Mouse (Mus musculus) forebrain, postnatal 0 days (tissue): Measurements from ENCODE around the gene Cfap61. TPM values are rescaled to one million over a fixed set of nuclear protein-coding genes. Genes with fewer than 3 reads are reported as not detected.

Experiments
- ATAC-seq: fragments of 200-750 bp; cut with Nextera tagmentation; 2 replicates; pipeline ENCODE4 v1.8.0; 2017; ENCODE audit warnings: mild to moderate bottlenecking, moderate library complexity
- DNase-seq: peaks from one replicate; pipeline ENCODE4 v3.0.0-alpha.2; 2015
- H3K27ac ChIP-seq: fragments of 300-500 bp; sonication (generic); 2 replicates; pipeline ENCODE4 v1.5.1; 2014; ENCODE audit warnings: low read depth, mild to moderate bottlenecking, antibody characterized with exemption, low read length, moderate library complexity, mixed read lengths
- H3K27me3 ChIP-seq: fragments of 300-500 bp; sonication (generic); 2 replicates; pipeline ENCODE4 v1.6.1; 2014; ENCODE audit warnings: mild to moderate bottlenecking, low read length, mixed read lengths; ENCODE audit not compliant: insufficient read depth
- H3K36me3 ChIP-seq: fragments of 300-500 bp; sonication (generic); 2 replicates; pipeline ENCODE4 v1.6.1; 2014; ENCODE audit warnings: mild to moderate bottlenecking, moderate library complexity; ENCODE audit not compliant: insufficient read depth
- H3K4me1 ChIP-seq: fragments of 300-500 bp; sonication (generic); 2 replicates; pipeline ENCODE4 v1.6.1; 2014; ENCODE audit warnings: antibody characterized with exemption; ENCODE audit not compliant: insufficient read depth
- H3K4me2 ChIP-seq: fragments of 300-500 bp; sonication (generic); 2 replicates; pipeline ENCODE4 v1.6.1; 2014; ENCODE audit warnings: low read depth, mild to moderate bottlenecking, moderate library complexity
- H3K4me3 ChIP-seq: fragments of 300-500 bp; sonication (generic); 2 replicates; pipeline ENCODE4 v1.5.1; 2014; ENCODE audit warnings: low read depth, low read length, mixed read lengths
- H3K9ac ChIP-seq: fragments of 300-500 bp; sonication (generic); 2 replicates; pipeline ENCODE4 v1.6.1; 2014; ENCODE audit warnings: mild to moderate bottlenecking
- H3K9me3 ChIP-seq: fragments of 300-500 bp; sonication (generic); 2 replicates; pipeline ENCODE4 v1.6.1; 2016; ENCODE audit warnings: low read length
- CTCF ChIP-seq: sonication (generic); IDR thresholded peaks from 2 replicates; pipeline ENCODE4 v1.5.1; 2016; ENCODE audit warnings: antibody characterized with exemption, control low read depth, low read depth
- WGBS: fragments of 180-500 bp; shearing (Covaris S2); extraction: QIAGEN DNeasy Blood & Tissue Kit; methylation state at CpG from one replicate; pipeline ENCODE4 v1.1.7; 2014; 5-methylcytosine and 5-hydroxymethylcytosine counted together
- polyA plus RNA-seq: library from polyadenylated mRNA; unstranded; fragments of >200 nt; fragmentation: Nextera tagmentation; extraction: Ambion mirVana; gene quantifications from 2 replicates; pipeline ENCODE4 v1.2.1, GENCODE M21; 2015
- total RNA-seq: library from RNA; depleted of rRNA; stranded (reverse); fragments of >200 nt; gene quantifications from 2 replicates; pipeline ENCODE4 v1.2.3, GENCODE M21; 2014

Gene Cfap61
- total and polyA plus RNA-seq, 2 experiments from 2014 or later: 3.9 to 7.4 TPM

GRCm38 (mm10) chr2:145950239-145950638, 15.7 kb downstream of the Cfap61 start:
- no peak overlapping the region for H3K27ac ChIP-seq
- WGBS: 44% methylated on average over 10 of the region's 10 CpGs

GRCm38 (mm10) chr2:145952726-145953125, 18.1 kb downstream of the Cfap61 start:
- DNase-seq (no peak), ATAC-seq (no peak)
- no peak overlapping the region for H3K4me3 ChIP-seq
- no peaks in the 10 kb centered on the region for H3K9me3 ChIP-seq
- no peaks in the 10 kb centered on the region for H3K27me3 ChIP-seq
- no peak overlapping the region for H3K27ac ChIP-seq
- WGBS: 91% methylated on average over 5 of the region's 5 CpGs
- no peaks in the 10 kb centered on the region for H3K36me3 ChIP-seq
- no peak overlapping the region for H3K4me2 ChIP-seq
- TF ChIP-seq CTCF: no peak
- no peaks in the 10 kb centered on the region for H3K4me1 ChIP-seq
- no peak overlapping the region for H3K9ac ChIP-seq

More at GRCm38 (mm10) chr2:145950239-145950638, 15.7 kb downstream of the Cfap61 start:
- no peak for ATAC-seq
- TF ChIP-seq CTCF: no peak
- H3K9me3 ChIP-seq: no peaks in the 10 kb centered on the region
- no peaks in the 10 kb centered on the region for H3K36me3 ChIP-seq
- H3K4me1 ChIP-seq: no peaks in the 10 kb centered on the region
- H3K4me2 ChIP-seq: no peak overlapping the region
- H3K27me3 ChIP-seq: no peaks in the 10 kb centered on the region
- no peak for DNase-seq
- no peak overlapping the region for H3K4me3 ChIP-seq
- no peak overlapping the region for H3K9ac ChIP-seq

- ATAC-seq: no peak
- 19% methylated on average over 10 of the region's 10 CpGs for WGBS
These were observed 21.3 kb downstream of the Cfap61 start for GRCm38 (mm10) chr2:145955844-145956243.

DNA sequence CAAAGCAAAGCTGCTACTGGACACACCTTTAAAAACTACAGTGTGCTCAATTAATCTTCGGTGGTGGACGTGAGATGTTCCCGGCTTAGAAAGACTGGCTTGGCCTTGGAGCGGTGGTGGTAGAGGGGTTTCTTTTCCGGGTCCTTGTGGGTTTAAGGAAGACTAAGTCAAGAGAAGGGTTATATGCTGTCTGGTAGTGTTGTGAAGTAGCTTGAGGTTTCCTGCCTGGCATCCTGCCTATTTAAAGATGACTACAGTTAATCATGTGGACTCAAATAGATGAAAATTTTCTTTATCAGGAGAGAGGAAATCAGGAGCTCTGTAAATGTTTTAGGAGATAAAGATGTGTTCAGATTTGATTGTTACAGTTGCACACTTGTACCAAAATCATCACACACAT, 21.7 kb downstream of the Cfap61 start:
- Histone ChIP-seq H3K9me3 (no peaks in the 10 kb centered on the region), H3K4me1 (no peaks in the 10 kb centered on the region), H3K36me3 (no peaks in the 10 kb centered on the region), H3K27me3 (no peaks in the 10 kb centered on the region), H3K27ac (no peak overlapping the region), H3K4me3 (no peak overlapping the region), H3K9ac (no peak overlapping the region), H3K4me2 (no peak overlapping the region)
- TF ChIP-seq CTCF: no peak
- DNase-seq (no peak), ATAC-seq (no peak)
- WGBS: 17% methylated on average over 5 of the region's 5 CpGs

More at GRCm38 (mm10) chr2:145955844-145956243, 21.3 kb downstream of the Cfap61 start:
- H3K36me3 ChIP-seq: no peaks in the 10 kb centered on the region
- no peak overlapping the region for H3K9ac ChIP-seq
- H3K27me3 ChIP-seq: no peaks in the 10 kb centered on the region
- no peak overlapping the region for H3K4me3 ChIP-seq
- no peak for DNase-seq
- H3K4me2 ChIP-seq: no peak overlapping the region
- no peak overlapping the region for H3K27ac ChIP-seq
- no peaks in the 10 kb centered on the region for H3K9me3 ChIP-seq
- H3K4me1 ChIP-seq: no peaks in the 10 kb centered on the region
- TF ChIP-seq CTCF: no peak

GRCm38 (mm10) chr2:145957450-145957849, 22.9 kb downstream of the Cfap61 start:
- H3K36me3 ChIP-seq: no peaks in the 10 kb centered on the region
- WGBS: 9% methylated on average over 4 of the region's 4 CpGs
- H3K9ac ChIP-seq: no peak overlapping the region
- no peaks in the 10 kb centered on the region for H3K27me3 ChIP-seq
- ATAC-seq (peak; percentile 80), DNase-seq (peak; percentile 69)
- no peaks in the 10 kb centered on the region for H3K4me1 ChIP-seq
- no peak overlapping the region for H3K4me3 ChIP-seq
- H3K27ac ChIP-seq: no peak overlapping the region
- H3K9me3 ChIP-seq: no peaks in the 10 kb centered on the region
- peak; percentile 87 for TF ChIP-seq CTCF
- H3K4me2 ChIP-seq: no peak overlapping the region

DNA sequence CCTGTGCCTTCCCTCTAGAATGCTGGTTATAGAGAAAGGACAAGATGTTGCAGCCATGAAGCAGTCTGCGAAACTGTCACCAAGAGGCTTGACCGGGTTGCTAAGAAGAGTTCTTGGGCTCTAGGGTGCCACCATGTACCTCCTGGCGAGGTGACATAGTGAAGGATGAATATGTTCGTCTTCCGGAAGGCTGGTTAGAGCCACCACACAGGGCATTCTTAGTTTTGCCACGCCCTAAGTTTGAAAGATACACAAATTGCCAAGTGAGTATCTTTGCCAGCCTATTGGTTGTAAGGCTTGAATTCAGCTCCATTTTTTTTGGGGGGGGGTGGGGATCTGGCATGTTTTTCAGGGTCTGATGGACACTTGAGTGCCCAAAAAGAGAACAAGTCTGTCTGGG, 23.5 kb downstream of the Cfap61 start:
- no peaks in the 10 kb centered on the region for H3K36me3 ChIP-seq
- H3K27ac ChIP-seq: no peak overlapping the region
- ATAC-seq (no peak), DNase-seq (no peak)
- no peaks in the 10 kb centered on the region for H3K4me1 ChIP-seq
- no peak overlapping the region for H3K4me2 ChIP-seq
- H3K9me3 ChIP-seq: no peaks in the 10 kb centered on the region
- 66% methylated on average over 6 of the region's 6 CpGs for WGBS
- no peak overlapping the region for H3K9ac ChIP-seq
- H3K27me3 ChIP-seq: no peaks in the 10 kb centered on the region
- H3K4me3 ChIP-seq: no peak overlapping the region
- no peak for TF ChIP-seq CTCF

DNA sequence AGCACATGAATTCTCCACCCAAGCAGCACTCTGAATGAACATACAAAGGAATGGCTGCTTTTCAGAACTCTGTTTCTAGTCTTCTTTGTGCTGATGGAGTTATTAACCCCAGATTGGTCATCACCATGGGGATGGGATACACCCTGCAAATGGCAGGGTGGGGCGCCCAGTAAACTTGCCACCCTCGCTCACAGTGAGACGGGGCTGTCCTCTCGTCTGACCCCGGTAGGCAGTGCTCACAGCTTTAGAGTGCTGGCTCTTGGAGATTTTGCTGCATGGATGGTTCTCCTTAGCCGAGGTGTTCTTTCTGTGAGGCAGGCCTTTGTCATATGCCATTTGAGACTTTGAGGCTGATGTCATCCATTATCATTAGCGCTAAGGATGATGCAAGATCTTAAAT, 24.0 kb downstream of the Cfap61 start:
- H3K4me3 ChIP-seq: no peak overlapping the region
- no peak overlapping the region for H3K9ac ChIP-seq
- H3K4me2 ChIP-seq: no peak overlapping the region
- DNase-seq (no peak), ATAC-seq (peak; percentile 34; the same call in 1 of the 2 replicates)
- no peaks in the 10 kb centered on the region for H3K9me3 ChIP-seq
- H3K27ac ChIP-seq: no peak overlapping the region
- no peaks in the 10 kb centered on the region for H3K4me1 ChIP-seq
- no peaks in the 10 kb centered on the region for H3K27me3 ChIP-seq
- no peaks in the 10 kb centered on the region for H3K36me3 ChIP-seq
- 43% methylated on average over 7 of the region's 7 CpGs for WGBS
- no peak for TF ChIP-seq CTCF

GRCm38 (mm10) chr2:145961861-145962260, 27.3 kb downstream of the Cfap61 start:
- no peak for DNase-seq
- WGBS: 62% methylated on average over 5 of the region's 5 CpGs

More at GRCm38 (mm10) chr2:145961861-145962260, 27.3 kb downstream of the Cfap61 start:
- Histone ChIP-seq H3K9me3 (no peaks in the 10 kb centered on the region), H3K27ac (no peak overlapping the region), H3K4me1 (no peaks in the 10 kb centered on the region), H3K36me3 (no peaks in the 10 kb centered on the region), H3K27me3 (no peaks in the 10 kb centered on the region), H3K9ac (no peak overlapping the region), H3K4me2 (no peak overlapping the region), H3K4me3 (no peak overlapping the region)
- 0 out of 2 replicates have a peak, but pooled peaks have one; percentile 13 for TF ChIP-seq CTCF
- no peak for ATAC-seq
